Mouse (Mus musculus): ENCODE data around the gene Lck.

DNA sequence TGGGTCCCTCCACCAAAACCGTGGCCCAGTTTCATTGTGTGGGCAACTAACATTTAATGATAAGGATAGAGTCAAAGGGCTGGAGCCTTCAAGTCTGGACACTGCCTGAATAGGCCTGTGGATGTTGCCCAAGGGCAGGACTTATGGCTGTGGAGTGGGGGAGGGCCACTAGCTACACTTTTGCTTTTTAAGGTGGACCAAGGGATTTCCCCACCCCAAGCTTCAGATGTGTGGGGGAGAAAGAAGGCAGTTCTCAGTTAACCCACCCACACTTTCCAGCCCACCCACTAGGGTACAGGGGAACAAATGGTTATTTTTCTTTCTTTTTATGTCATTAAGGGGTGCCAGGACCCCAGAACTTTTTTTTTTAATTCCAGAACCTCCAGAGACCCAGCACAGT, 10.9 kb upstream of the Lck start:
- TF ChIP-seq POLR2A (IDR thresholded peaks at IDR 0.05; ENCODE audit: borderline replicate concordance, control insufficient read depth, low read depth, low read length) = no peak
- TF ChIP-seq CTCF (IDR thresholded peaks at IDR 0.05; ENCODE audit: control insufficient read depth, insufficient read depth, low read length) = no peak
